Mouse (Mus musculus): ENCODE data around the gene Cfap45. TPM values are rescaled to one million over a fixed set of nuclear protein-coding genes. Genes with fewer than 3 reads are reported as not detected.

Gene Cfap45
- total RNA-seq (2021), result 1.3 TPM in 1 of 2 replicates, not detected in the other
- long read RNA-seq, result 0 reads

DNA sequence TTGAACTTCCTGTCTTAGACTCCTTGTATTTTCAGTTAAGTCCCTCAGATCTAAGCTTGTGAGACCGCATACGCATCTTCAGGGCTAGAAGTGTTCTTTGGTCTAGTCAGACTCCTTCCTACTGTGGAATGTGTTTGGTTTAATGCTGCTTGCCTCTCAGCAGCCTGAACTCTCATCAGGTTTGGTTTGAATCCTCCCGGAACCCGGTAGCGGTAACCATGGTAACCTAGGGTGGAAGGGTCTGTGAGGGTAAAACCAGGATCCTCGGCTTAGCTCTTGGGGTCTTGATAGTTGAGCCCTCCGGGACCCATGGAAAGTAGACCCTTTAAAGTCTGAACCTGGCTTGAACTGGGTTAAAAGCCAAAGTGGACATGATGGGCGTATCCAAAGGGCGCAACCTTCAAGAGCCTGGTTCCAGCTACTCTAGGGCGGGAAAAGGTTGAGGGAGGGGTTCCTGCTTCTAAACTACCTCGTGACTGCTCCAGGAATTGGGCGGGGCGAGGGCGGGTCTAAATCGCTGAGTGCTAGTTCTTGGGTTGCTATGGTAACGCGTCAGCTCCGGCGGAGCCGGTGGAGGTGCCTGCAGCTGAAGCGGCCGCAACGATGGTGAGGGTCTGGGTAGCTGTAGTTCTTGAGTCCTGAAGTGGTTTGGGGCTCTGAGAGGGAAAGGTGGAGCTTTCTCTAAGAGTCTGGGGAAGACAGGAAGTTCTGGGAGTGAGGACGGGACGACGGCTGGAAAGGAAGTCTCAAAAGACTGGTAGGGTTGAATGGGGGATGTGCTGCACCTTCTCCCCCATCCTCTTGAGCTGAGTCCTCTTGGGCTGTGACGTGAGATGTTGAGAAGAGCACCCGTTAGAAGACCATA lies at the start of gene Cfap45:
Cfap45 (plus strand) TSS at position 226 of the 865 bp plus-strand sequence.
- peak; percentile 75 for DNase-seq

- no peak for DNase-seq
Observed at GRCm38 (mm10) chr1:172472909-172473308, 47.7 kb upstream of the Cfap45 start.

DNA sequence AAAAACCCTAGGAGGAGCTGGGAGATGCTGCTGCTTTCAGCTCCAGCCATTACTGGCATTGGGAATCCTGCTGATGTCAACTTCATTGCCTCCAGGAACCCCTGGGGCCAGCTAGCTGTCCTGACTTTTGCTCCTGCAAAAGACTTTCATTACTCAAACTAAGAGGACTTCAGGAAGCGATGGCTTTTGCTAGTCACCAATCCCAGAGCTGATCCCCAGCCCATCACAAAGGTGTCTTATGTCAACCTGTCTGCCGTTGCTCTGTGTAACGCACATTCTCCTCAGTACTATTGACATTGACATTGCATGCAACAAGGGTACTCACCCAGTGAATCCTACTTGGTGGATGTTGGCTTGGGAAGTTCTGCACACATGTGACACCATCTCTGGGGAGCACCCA lies 46.4 kb upstream of the Cfap45 start:
- no peak for DNase-seq

DNA sequence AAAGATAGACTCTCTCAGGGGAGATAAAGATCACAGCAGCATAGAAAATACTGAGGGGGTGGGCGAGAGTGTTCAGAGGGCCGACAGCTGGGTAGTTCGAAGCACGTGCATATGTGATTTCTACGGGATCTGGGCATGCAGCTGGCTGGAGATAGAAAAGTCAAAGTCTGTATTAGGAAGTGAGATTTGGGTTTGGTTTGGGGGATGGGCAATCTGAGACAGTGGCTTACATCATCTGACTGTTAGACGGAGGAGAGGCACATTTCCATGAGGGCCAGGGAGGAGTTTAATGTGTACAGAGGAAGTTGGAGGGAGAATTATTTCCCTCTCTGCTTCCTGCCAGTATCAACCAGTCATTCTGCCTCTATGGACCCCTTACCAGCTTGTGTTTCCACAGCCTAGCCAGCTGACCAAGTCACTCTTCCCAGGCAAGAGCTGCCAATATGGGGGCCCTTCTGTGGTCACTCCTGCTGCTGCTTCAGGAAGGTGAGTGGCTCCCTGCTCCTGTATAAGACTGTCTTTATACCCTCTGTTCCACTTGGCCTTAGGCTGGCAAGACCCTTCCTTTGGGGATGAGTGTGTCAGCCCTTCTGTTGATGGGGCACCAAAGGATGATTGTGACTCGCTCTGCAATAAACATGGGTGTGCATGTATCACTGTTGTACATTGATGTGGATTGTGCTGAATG lies 45.4 kb upstream of the Cfap45 start, which contains the start of gene Slamf9:
Slamf9 (plus strand) TSS at position 305 of the 688 bp plus-strand sequence.
- no peak for DNase-seq

- no peak for DNase-seq
Observed at GRCm38 (mm10) chr1:172478020-172478419, 42.6 kb upstream of the Cfap45 start.

DNA sequence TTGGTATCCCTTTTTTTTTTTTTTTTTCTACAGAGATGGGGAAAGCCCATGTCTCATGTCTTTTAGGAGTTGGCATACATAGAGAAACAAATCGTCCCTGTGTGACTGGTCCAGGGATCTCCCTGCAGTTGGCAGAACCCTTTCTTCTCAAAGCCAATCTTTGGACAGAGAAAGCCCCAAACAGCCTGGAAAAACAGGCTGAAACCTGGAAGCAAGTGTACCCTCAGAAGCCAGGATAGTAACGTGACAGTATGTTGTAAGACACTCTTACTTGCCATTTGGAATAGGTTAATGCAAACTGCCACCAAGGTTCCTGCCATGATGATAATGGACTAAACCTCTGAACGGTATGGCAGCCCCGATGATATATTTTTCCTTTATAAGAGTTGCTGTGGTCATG lies 40.2 kb upstream of the Cfap45 start:
- no peak for DNase-seq

DNA sequence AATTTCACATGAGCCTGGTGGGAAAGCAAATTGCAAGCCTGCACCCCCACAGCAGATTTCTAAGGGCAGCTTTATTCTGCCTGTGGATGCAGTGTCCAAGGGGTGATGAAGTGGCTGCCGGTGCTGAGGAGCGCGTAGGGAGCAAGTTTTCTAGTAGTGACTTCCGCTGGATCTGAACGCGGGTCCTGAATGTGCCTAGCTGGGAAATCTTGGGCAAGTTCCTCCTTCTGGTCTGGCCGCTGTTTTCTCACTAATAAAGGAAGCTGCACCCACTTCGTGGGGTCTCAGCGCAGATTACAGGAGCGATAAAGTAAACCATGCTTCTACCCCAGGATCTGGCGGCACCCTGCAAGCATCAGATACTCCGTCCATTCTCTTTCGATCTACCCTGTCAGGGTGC lies 39.5 kb upstream of the Cfap45 start:
- DNase-seq, result no peak

DNA sequence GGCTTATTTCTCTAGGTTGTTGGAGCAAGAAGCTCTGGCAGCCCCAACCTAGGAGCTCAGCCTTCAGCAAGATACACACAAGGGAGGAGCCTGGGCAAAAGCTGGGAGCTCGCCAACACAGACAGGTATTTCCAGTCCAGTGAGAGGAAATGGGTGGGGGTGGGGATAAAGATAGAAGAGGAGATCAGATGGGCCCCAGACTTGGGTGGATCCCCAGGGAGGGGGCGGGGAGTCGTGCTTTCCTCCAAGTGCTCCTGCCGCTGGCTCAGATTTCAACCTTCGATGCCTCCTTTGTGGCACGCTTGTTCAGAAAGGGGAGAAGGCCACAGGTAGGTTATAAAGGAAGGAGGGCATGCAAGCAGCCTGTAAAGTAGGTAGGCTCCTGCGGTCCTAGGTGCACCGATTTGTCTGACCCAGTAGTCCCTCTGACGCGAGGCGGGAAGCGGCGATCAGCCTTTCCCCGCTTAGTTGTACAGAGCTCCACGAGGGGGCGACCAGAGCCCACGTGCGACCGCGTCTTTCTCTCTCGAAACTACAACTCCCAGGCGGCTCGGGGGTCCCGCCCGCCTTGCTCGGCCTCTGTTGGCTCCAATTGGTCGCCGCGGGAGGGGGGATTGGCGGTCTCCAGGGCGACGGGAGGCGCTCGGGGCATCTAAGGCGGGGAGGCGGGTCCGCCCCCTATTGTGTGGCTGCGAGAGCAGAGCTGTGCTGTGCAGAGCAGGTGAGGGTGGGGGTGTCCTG lies 38.9 kb upstream of the Cfap45 start, which contains the start of gene Igsf9:
Igsf9 (plus strand) TSS at position 249 of the 741 bp plus-strand sequence.
- DNase-seq, result peak; percentile 81

GRCm38 (mm10) chr1:172482518-172483360 lies 37.9 kb upstream of the Cfap45 start:
- no peak for DNase-seq

DNA sequence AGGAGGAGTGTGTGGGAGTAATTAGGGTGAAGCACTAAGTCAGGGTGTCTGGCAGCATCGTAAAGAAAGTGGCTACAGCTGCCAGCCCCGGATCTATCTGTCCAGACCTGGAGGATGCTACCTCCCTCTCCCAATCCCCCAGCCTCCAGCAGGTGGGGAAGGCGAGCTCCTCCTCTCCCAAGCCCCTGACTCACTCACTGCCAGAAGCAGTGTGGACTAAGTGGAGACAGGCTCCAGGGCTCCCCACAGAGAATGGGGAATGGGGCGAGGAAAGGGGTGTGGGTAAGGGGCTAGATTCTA lies 37.3 kb upstream of the Cfap45 start:
- DNase-seq, result no peak

GRCm38 (mm10) chr1:172484236-172484635 lies 36.4 kb upstream of the Cfap45 start:
- DNase-seq, result no peak

DNA sequence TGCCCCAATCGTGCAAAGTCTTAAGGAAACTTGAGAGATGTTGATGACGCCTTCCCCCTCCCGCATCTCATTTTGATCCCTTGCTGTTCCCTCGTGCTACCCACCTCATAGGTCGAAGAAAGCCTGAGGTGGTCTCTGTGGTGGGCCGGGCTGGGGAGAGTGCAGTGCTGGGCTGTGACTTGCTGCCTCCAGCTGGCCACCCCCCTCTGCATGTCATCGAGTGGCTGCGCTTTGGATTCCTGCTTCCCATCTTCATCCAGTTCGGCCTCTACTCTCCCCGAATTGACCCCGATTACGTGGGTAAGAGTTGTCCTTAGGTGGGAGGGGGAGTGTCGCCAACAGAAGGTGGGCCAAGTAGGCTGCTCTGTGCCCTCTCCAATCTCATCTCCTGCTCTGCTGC lies 35.9 kb upstream of the Cfap45 start:
- no peak for DNase-seq

- no peak for DNase-seq
Observed at GRCm38 (mm10) chr1:172485821-172486220, 34.8 kb upstream of the Cfap45 start.

- no peak for DNase-seq
Observed at GRCm38 (mm10) chr1:172486236-172486635, 34.4 kb upstream of the Cfap45 start.

GRCm38 (mm10) chr1:172486651-172487050 lies 34.0 kb upstream of the Cfap45 start:
- DNase-seq, result no peak

- DNase-seq, result no peak
Observed at GRCm38 (mm10) chr1:172487859-172488258, 32.7 kb upstream of the Cfap45 start.

- DNase-seq, result no peak
Observed at GRCm38 (mm10) chr1:172488831-172489230, 31.8 kb upstream of the Cfap45 start.

DNA sequence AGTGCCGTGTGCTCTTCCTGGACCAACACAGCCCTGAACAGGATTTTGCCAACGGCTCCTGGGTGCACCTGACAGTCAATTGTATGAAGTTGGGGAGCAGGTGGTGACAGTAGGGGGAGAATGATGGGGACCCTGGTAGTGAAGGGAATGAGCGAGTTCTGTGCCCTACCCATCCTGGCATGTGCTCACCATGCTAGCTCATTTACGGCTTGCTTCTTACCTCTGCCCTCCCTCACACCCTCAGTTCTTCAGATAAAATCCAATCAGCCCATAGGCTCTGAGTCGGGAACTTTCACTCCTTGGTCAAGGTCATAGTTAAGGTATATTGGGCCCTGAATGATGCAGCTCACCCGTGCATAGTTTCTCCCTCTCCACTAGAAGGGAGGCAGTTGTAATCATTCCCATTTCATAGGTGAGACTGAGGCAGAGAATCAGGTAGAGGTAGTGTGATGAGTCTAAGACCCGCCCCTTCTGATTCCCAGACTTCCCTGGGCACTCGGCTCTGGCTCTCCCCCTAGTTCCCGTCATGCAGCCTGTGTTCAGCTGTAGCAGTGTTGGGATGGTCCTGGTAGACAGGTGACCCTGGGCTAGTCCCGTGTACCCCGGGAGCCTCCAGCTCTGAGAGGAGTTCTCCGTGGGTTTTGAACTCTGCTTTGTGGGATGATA lies 30.9 kb upstream of the Cfap45 start:
- DNase-seq, result no peak

GRCm38 (mm10) chr1:172490261-172490661 lies 30.3 kb upstream of the Cfap45 start:
- peak; percentile 89 for DNase-seq

DNA sequence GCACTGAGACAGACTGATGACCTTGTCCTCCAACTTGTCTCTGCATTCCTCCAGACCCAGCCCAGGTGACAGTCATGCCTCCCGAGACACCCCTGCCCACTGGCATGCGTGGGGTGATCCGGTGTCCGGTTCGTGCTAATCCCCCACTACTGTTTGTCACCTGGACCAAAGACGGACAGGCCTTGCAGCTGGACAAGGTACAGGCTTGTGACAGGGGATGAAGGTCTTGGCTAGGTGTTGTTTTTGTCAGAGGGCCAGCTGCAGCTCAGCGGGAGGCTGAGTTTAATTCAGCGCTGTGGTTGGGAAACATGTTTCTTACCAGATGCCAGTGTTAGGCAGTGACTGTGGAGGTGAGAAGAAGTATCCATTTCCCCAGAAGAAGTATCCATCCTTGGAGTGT lies 28.6 kb upstream of the Cfap45 start:
- DNase-seq, result no peak

DNA sequence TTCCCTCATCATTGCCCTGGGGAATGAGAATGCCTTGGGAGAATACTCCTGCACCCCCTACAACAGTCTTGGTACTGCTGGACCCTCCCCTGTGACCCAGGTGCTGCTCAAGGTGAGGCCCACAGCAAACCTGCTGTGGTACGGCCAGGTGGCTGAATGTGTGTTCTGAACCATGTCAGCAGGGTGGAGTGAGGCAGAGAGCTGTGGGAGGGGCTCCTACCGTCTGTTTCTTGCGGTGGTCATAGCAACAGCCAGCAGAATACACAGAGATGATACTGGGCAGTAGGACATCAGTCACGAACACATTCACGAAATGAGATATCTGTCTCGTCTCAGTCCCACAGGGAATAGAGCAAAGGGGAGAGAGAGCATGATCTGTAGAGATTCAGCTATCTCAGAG lies 27.1 kb upstream of the Cfap45 start:
- DNase-seq, result no peak

Measured in adrenal gland, postnatal 25 days (tissue).